Mouse (Mus musculus): Measurements from ENCODE around the gene Aldh18a1.
A peak's percentile ranks its signal among the peaks of the same experiment; 100 is the strongest.

Aldh18a1 gene

GRCm38 (mm10) chr19:40526367-40527014 is 61.8 kb downstream of the Aldh18a1 start:
- DNase-seq (ENCODE audit: low spot score in 2 of 2) = no peak

- no peak for DNase-seq (ENCODE audit: low spot score in 2 of 2)
These were observed 64.7 kb downstream of the Aldh18a1 start for GRCm38 (mm10) chr19:40523431-40524005.

- no peak for DNase-seq (ENCODE audit: low spot score in 2 of 2)
These were observed 67.9 kb downstream of the Aldh18a1 start for GRCm38 (mm10) chr19:40520403-40520802.

GRCm38 (mm10) chr19:40518706-40519105 is 69.6 kb downstream of the Aldh18a1 start:
- no peak for DNase-seq (ENCODE audit: low spot score in 2 of 2)

- DNase-seq (ENCODE audit: low spot score in 2 of 2) = no peak
These were observed 72.7 kb downstream of the Aldh18a1 start for GRCm38 (mm10) chr19:40515596-40515995.

- DNase-seq (ENCODE audit: low spot score in 2 of 2) = no peak
These were observed 73.9 kb downstream of the Aldh18a1 start for GRCm38 (mm10) chr19:40514376-40514775.

- peak; percentile 95 for DNase-seq (ENCODE audit: low spot score in 2 of 2)
These were observed 74.6 kb downstream of the Aldh18a1 start, which contains the start of gene Sorbs1 for GRCm38 (mm10) chr19:40513632-40514078. Gene Sorbs1 (minus strand): TSS chr19:40513779.

GRCm38 (mm10) chr19:40512500-40513421 is 75.5 kb downstream of the Aldh18a1 start:
- peak in 1 of 2 experiments; percentile 34 for DNase-seq (ENCODE audit: low spot score in 2 of 2)

- DNase-seq (ENCODE audit: low spot score in 2 of 2) = no peak
These were observed 76.5 kb downstream of the Aldh18a1 start for GRCm38 (mm10) chr19:40511679-40512309.

GRCm38 (mm10) chr19:40511100-40511439 is 77.2 kb downstream of the Aldh18a1 start:
- DNase-seq (ENCODE audit: low spot score in 2 of 2) = no peak

- no peak for DNase-seq (ENCODE audit: low spot score in 2 of 2)
These were observed 77.7 kb downstream of the Aldh18a1 start for GRCm38 (mm10) chr19:40510387-40511099.

- no peak for DNase-seq (ENCODE audit: low spot score in 2 of 2)
These were observed 79.0 kb downstream of the Aldh18a1 start for GRCm38 (mm10) chr19:40509274-40509673.

GRCm38 (mm10) chr19:40508851-40509250 is 79.4 kb downstream of the Aldh18a1 start:
- DNase-seq (ENCODE audit: low spot score in 2 of 2) = no peak

GRCm38 (mm10) chr19:40506965-40507364 is 81.3 kb downstream of the Aldh18a1 start:
- no peak for DNase-seq (ENCODE audit: low spot score in 2 of 2)

GRCm38 (mm10) chr19:40504336-40504735 is 83.9 kb downstream of the Aldh18a1 start:
- no peak for DNase-seq (ENCODE audit: low spot score in 2 of 2)

Data from right cerebral cortex, postnatal 36 days (tissue).